Mouse (Mus musculus): Measurements from ENCODE around the gene Gdpd5. TPM values are rescaled to one million over a fixed set of nuclear protein-coding genes. Genes with fewer than 3 reads are reported as not detected.

Gene Gdpd5
- polyA plus RNA-seq, 1 experiment from 2014 or later = 18.6 TPM

GRCm38 (mm10) chr7:99432863-99433262, 51.6 kb downstream of the Gdpd5 start:
- no peak overlapping the region for H3K4me3 ChIP-seq (ENCODE audit: low read depth, low read length)
- 0 out of 2 replicates have a peak, but pooled peaks cover 6% of the 10 kb centered on the region for H3K4me1 ChIP-seq (replicated peaks; ENCODE audit: control insufficient read depth, insufficient read depth, low read length)
- H3K27me3 ChIP-seq (replicated peaks; ENCODE audit: control insufficient read depth, insufficient read depth, low read length) = no peaks in the 10 kb centered on the region
- H3K9me3 ChIP-seq (ENCODE audit: control insufficient read depth, low read length) = no peaks in the 10 kb centered on the region
- no peak overlapping the region for H3K4me2 ChIP-seq (ENCODE audit: low read length)
- ATAC-seq (replicated peaks; ENCODE audit: low FRiP score, low TSS enrichment, low read depth) = no peak
- no peak overlapping the region for H3K27ac ChIP-seq (ENCODE audit: low read depth)
- no peak for DNase-seq (ENCODE audit: low spot score)
- WGBS = 89% methylated on average over 6 of the region's 6 CpGs
- H3K9ac ChIP-seq (ENCODE audit: low read length) = no peak overlapping the region
- H3K36me3 ChIP-seq (ENCODE audit: control insufficient read depth, insufficient read depth, low read length) = no peaks in the 10 kb centered on the region

- H3K4me1 ChIP-seq (replicated peaks; ENCODE audit: control insufficient read depth, insufficient read depth, low read length) = 0 out of 2 replicates have a peak, but pooled peaks cover 2% of the 10 kb centered on the region
- H3K9ac ChIP-seq (ENCODE audit: low read length) = no peak overlapping the region
- H3K27me3 ChIP-seq (replicated peaks; ENCODE audit: control insufficient read depth, insufficient read depth, low read length) = no peaks in the 10 kb centered on the region
- no peak overlapping the region for H3K4me3 ChIP-seq (ENCODE audit: low read depth, low read length)
- DNase-seq (ENCODE audit: low spot score) = no peak
- 0 out of 2 replicates have a peak overlapping the region, but pooled peaks have one; percentile 3 for H3K27ac ChIP-seq (ENCODE audit: low read depth)
- H3K4me2 ChIP-seq (ENCODE audit: low read length) = no peak overlapping the region
- no peak for ATAC-seq (replicated peaks; ENCODE audit: low FRiP score, low TSS enrichment, low read depth)
- no peaks in the 10 kb centered on the region for H3K36me3 ChIP-seq (ENCODE audit: control insufficient read depth, insufficient read depth, low read length)
- 60% methylated on average over 12 of the region's 12 CpGs for WGBS
- no peaks in the 10 kb centered on the region for H3K9me3 ChIP-seq (ENCODE audit: control insufficient read depth, low read length)
Observed at GRCm38 (mm10) chr7:99434672-99435250, 53.5 kb downstream of the Gdpd5 start.

- no peaks in the 10 kb centered on the region for H3K36me3 ChIP-seq (ENCODE audit: control insufficient read depth, insufficient read depth, low read length)
- DNase-seq (ENCODE audit: low spot score) (no peak), ATAC-seq (replicated peaks; ENCODE audit: low FRiP score, low TSS enrichment, low read depth) (no peak)
- no peaks in the 10 kb centered on the region for H3K27me3 ChIP-seq (replicated peaks; ENCODE audit: control insufficient read depth, insufficient read depth, low read length)
- no peak overlapping the region for H3K9ac ChIP-seq (ENCODE audit: low read length)
- WGBS = 12% methylated on average over 4 of the region's 4 CpGs
- peaks cover 13% of the 10 kb centered on the region; the same call in 1 of the 2 replicates for H3K4me1 ChIP-seq (replicated peaks; ENCODE audit: control insufficient read depth, insufficient read depth, low read length)
- no peaks in the 10 kb centered on the region for H3K9me3 ChIP-seq (ENCODE audit: control insufficient read depth, low read length)
- H3K4me3 ChIP-seq (ENCODE audit: low read depth, low read length) = no peak overlapping the region
- H3K4me2 ChIP-seq (ENCODE audit: low read length) = no peak overlapping the region
- H3K27ac ChIP-seq (ENCODE audit: low read depth) = no peak overlapping the region
Observed at GRCm38 (mm10) chr7:99436530-99436929, 55.3 kb downstream of the Gdpd5 start.

- H3K36me3 ChIP-seq (ENCODE audit: control insufficient read depth, insufficient read depth, low read length) = no peaks in the 10 kb centered on the region
- 74% methylated on average over 10 of the region's 10 CpGs for WGBS
Observed at GRCm38 (mm10) chr7:99438881-99439280, 57.7 kb downstream of the Gdpd5 start.

GRCm38 (mm10) chr7:99441534-99442072, 60.4 kb downstream of the Gdpd5 start:
- H3K36me3 ChIP-seq (ENCODE audit: control insufficient read depth, insufficient read depth, low read length) = no peaks in the 10 kb centered on the region
- WGBS = 14% methylated on average over 6 of the region's 6 CpGs
- DNase-seq (ENCODE audit: low spot score) = peak; percentile 61
- H3K4me1 ChIP-seq (replicated peaks; ENCODE audit: control insufficient read depth, insufficient read depth, low read length) = peaks cover 20% of the 10 kb centered on the region; the same call in 1 of the 2 replicates
- H3K4me2 ChIP-seq (ENCODE audit: low read length) = no peak overlapping the region
- peak overlapping the region; percentile 66 for H3K27ac ChIP-seq (ENCODE audit: low read depth)
- no peaks in the 10 kb centered on the region for H3K27me3 ChIP-seq (replicated peaks; ENCODE audit: control insufficient read depth, insufficient read depth, low read length)
- ATAC-seq (replicated peaks; ENCODE audit: low FRiP score, low TSS enrichment, low read depth) = peak; percentile 57
- H3K9me3 ChIP-seq (ENCODE audit: control insufficient read depth, low read length) = no peaks in the 10 kb centered on the region
- H3K9ac ChIP-seq (ENCODE audit: low read length) = no peak overlapping the region
- H3K4me3 ChIP-seq (ENCODE audit: low read depth, low read length) = no peak overlapping the region

More at GRCm38 (mm10) chr7:99438881-99439280, 57.7 kb downstream of the Gdpd5 start:
- no peak overlapping the region for H3K4me2 ChIP-seq (ENCODE audit: low read length)
- no peak overlapping the region for H3K4me3 ChIP-seq (ENCODE audit: low read depth, low read length)
- ATAC-seq (replicated peaks; ENCODE audit: low FRiP score, low TSS enrichment, low read depth) (no peak), DNase-seq (ENCODE audit: low spot score) (no peak)
- peaks cover 21% of the 10 kb centered on the region; the same call in 1 of the 2 replicates for H3K4me1 ChIP-seq (replicated peaks; ENCODE audit: control insufficient read depth, insufficient read depth, low read length)
- H3K27me3 ChIP-seq (replicated peaks; ENCODE audit: control insufficient read depth, insufficient read depth, low read length) = no peaks in the 10 kb centered on the region
- H3K27ac ChIP-seq (ENCODE audit: low read depth) = no peak overlapping the region
- H3K9me3 ChIP-seq (ENCODE audit: control insufficient read depth, low read length) = no peaks in the 10 kb centered on the region
- H3K9ac ChIP-seq (ENCODE audit: low read length) = no peak overlapping the region

GRCm38 (mm10) chr7:99443164-99443563, 62.0 kb downstream of the Gdpd5 start:
- no peaks in the 10 kb centered on the region for H3K9me3 ChIP-seq (ENCODE audit: control insufficient read depth, low read length)
- no peak for ATAC-seq (replicated peaks; ENCODE audit: low FRiP score, low TSS enrichment, low read depth)
- no peaks in the 10 kb centered on the region for H3K36me3 ChIP-seq (ENCODE audit: control insufficient read depth, insufficient read depth, low read length)
- WGBS = 51% methylated on average over 5 of the region's 5 CpGs
- H3K4me1 ChIP-seq (replicated peaks; ENCODE audit: control insufficient read depth, insufficient read depth, low read length) = peaks cover 19% of the 10 kb centered on the region; the same call in 1 of the 2 replicates
- no peak overlapping the region for H3K4me2 ChIP-seq (ENCODE audit: low read length)
- no peak overlapping the region for H3K9ac ChIP-seq (ENCODE audit: low read length)
- H3K27me3 ChIP-seq (replicated peaks; ENCODE audit: control insufficient read depth, insufficient read depth, low read length) = no peaks in the 10 kb centered on the region
- H3K27ac ChIP-seq (ENCODE audit: low read depth) = peak overlapping the region; percentile 64
- H3K4me3 ChIP-seq (ENCODE audit: low read depth, low read length) = no peak overlapping the region
- no peak for DNase-seq (ENCODE audit: low spot score)

GRCm38 (mm10) chr7:99444012-99444411, 62.8 kb downstream of the Gdpd5 start:
- Histone ChIP-seq H3K36me3 (ENCODE audit: control insufficient read depth, insufficient read depth, low read length) (no peaks in the 10 kb centered on the region), H3K4me2 (ENCODE audit: low read length) (no peak overlapping the region), H3K4me3 (ENCODE audit: low read depth, low read length) (no peak overlapping the region), H3K9ac (ENCODE audit: low read length) (no peak overlapping the region), H3K9me3 (ENCODE audit: control insufficient read depth, low read length) (no peaks in the 10 kb centered on the region), H3K27ac (ENCODE audit: low read depth) (no peak overlapping the region), H3K27me3 (replicated peaks; ENCODE audit: control insufficient read depth, insufficient read depth, low read length) (no peaks in the 10 kb centered on the region), H3K4me1 (replicated peaks; ENCODE audit: control insufficient read depth, insufficient read depth, low read length) (peaks cover 19% of the 10 kb centered on the region; the same call in 1 of the 2 replicates)
- DNase-seq (ENCODE audit: low spot score) (no peak), ATAC-seq (replicated peaks; ENCODE audit: low FRiP score, low TSS enrichment, low read depth) (no peak)
- WGBS = 63% methylated on average over 6 of the region's 6 CpGs

- no peak for DNase-seq (ENCODE audit: low spot score)
- Histone ChIP-seq H3K9ac (ENCODE audit: low read length) (no peak overlapping the region), H3K36me3 (ENCODE audit: control insufficient read depth, insufficient read depth, low read length) (no peaks in the 10 kb centered on the region), H3K27me3 (replicated peaks; ENCODE audit: control insufficient read depth, insufficient read depth, low read length) (no peaks in the 10 kb centered on the region), H3K27ac (ENCODE audit: low read depth) (no peak overlapping the region), H3K4me1 (replicated peaks; ENCODE audit: control insufficient read depth, insufficient read depth, low read length) (peaks cover 15% of the 10 kb centered on the region; the same call in 1 of the 2 replicates), H3K4me3 (ENCODE audit: low read depth, low read length) (no peak overlapping the region), H3K9me3 (ENCODE audit: control insufficient read depth, low read length) (no peaks in the 10 kb centered on the region), H3K4me2 (ENCODE audit: low read length) (no peak overlapping the region)
- no peak for ATAC-seq (replicated peaks; ENCODE audit: low FRiP score, low TSS enrichment, low read depth)
- WGBS = 79% methylated on average over 2 of the region's 2 CpGs
Observed at GRCm38 (mm10) chr7:99445833-99446232, 64.6 kb downstream of the Gdpd5 start.

- DNase-seq (ENCODE audit: low spot score) = no peak
- WGBS = 82% methylated on average over 5 of the region's 5 CpGs
- no peak for ATAC-seq (replicated peaks; ENCODE audit: low FRiP score, low TSS enrichment, low read depth)
- no peak overlapping the region for H3K27ac ChIP-seq (ENCODE audit: low read depth)
- H3K4me3 ChIP-seq (ENCODE audit: low read depth, low read length) = no peak overlapping the region
- H3K9me3 ChIP-seq (ENCODE audit: control insufficient read depth, low read length) = no peaks in the 10 kb centered on the region
- no peaks in the 10 kb centered on the region for H3K27me3 ChIP-seq (replicated peaks; ENCODE audit: control insufficient read depth, insufficient read depth, low read length)
- H3K36me3 ChIP-seq (ENCODE audit: control insufficient read depth, insufficient read depth, low read length) = no peaks in the 10 kb centered on the region
- peaks cover under 1% of the 10 kb centered on the region; the same call in 1 of the 2 replicates for H3K4me1 ChIP-seq (replicated peaks; ENCODE audit: control insufficient read depth, insufficient read depth, low read length)
- H3K9ac ChIP-seq (ENCODE audit: low read length) = no peak overlapping the region
- no peak overlapping the region for H3K4me2 ChIP-seq (ENCODE audit: low read length)
Observed at GRCm38 (mm10) chr7:99447323-99447722, 66.1 kb downstream of the Gdpd5 start.
